Mouse (Mus musculus): ENCODE measurements around the gene Nfatc2.

DNA sequence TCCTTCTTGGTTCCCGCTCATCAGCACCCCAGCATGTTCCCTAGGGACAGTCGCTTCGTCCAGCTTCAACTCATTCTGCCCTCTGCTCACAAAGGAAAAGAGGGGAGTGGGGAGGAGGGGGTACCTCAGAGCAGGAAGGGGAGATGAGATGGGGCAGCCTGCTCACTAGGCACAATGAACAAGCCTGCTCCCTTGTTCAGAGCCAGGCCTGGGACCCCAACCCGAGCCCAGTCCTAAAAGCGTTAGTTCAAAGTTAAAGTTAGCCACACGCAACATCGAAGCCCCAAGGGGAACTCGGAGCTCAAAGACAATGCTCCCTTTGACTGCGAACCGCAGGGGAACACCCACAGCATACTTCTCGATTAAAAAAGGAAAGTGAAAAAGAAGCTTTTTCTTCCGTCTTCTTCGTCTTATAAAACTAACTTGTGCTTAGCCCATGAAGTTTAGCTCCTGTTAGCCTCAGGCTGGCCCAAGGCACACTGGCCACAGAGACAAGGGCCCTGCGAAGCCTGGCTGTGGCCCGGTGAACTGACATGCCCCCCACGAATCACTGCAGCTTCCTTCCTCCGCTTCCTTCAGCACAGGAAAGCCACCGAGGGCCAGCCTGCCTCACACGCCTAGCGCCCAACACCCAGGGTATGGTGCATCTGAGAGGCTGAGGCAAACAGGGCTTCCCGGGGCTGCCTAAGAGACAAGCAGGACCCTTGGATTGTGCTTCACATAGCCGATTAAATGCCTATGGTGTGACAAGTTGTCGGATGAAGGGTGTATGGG, 45.4 kb downstream of the Nfatc2 start:
- TF ChIP-seq CTCF (conservative IDR thresholded peaks at IDR 0.05; ENCODE audit: low read length) (no peak), POU5F1 (IDR thresholded peaks at IDR 0.05; ENCODE audit: borderline replicate concordance, low read length) (no peak), NANOG (IDR thresholded peaks at IDR 0.05; ENCODE audit: borderline replicate concordance, low read length) (no peak)
